Mouse (Mus musculus): ENCODE measurements around the gene Eef1a1.

DNA sequence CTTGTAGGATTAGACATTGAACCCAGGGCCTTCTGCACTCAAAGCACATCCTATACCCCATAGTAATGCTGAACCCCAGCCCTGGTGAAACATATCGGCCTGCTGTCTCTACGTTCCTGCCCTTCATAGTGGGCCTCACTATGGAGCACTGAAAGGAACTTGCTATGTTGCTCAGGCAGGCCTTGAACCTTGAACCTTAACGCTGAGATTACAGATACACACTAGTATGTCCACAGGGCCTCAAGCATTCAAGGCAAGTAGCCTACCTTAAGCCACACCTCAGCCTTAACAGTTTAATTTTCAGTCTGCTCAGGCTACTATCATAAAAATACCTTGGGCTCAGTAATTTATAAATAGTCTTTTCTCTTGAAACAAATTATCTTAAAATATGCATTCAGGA lies 3.3 kb upstream of the Eef1a1 start:
- TF ChIP-seq EP300 (IDR thresholded peaks at IDR 0.05; ENCODE audit: low read depth) (no peak), CTCF (IDR thresholded peaks at IDR 0.05; ENCODE audit: low read depth) (no peak)
